Mouse (Mus musculus) forebrain, embryonic 15.5 days (tissue): ENCODE measurements around the gene Creld1. TPM values are rescaled to one million over a fixed set of nuclear protein-coding genes. Genes with fewer than 3 reads are reported as not detected.

Experiments
- ATAC-seq: fragments of 200-750 bp; cut with Nextera tagmentation; replicated peaks from 2 replicates; pipeline ENCODE4 v1.8.0; 2017; ENCODE audit warnings: mild to moderate bottlenecking, moderate TSS enrichment, moderate library complexity
- H3K27ac ChIP-seq: fragments of 300-500 bp; sonication (generic); replicated peaks from 2 replicates; pipeline ENCODE4 v1.5.1; 2015; ENCODE audit warnings: mild to moderate bottlenecking, inconsistent platforms
- H3K27me3 ChIP-seq: fragments of 300-500 bp; sonication (generic); 2 replicates; pipeline ENCODE4 v1.6.1; 2015; ENCODE audit warnings: inconsistent platforms
- H3K36me3 ChIP-seq: fragments of 300-500 bp; sonication (generic); 2 replicates; pipeline ENCODE4 v1.6.1; 2015; ENCODE audit warnings: mild to moderate bottlenecking, inconsistent platforms
- H3K4me1 ChIP-seq: fragments of 300-500 bp; sonication (generic); 2 replicates; pipeline ENCODE4 v1.6.1; 2015; ENCODE audit warnings: inconsistent platforms
- H3K4me2 ChIP-seq: fragments of 300-500 bp; sonication (generic); replicated peaks from 2 replicates; pipeline ENCODE4 v1.6.1; 2015; ENCODE audit warnings: mild to moderate bottlenecking, inconsistent platforms
- H3K4me3 ChIP-seq: fragments of 300-500 bp; sonication (generic); 2 replicates; pipeline ENCODE4 v1.5.1; 2015; ENCODE audit warnings: mild to moderate bottlenecking, inconsistent platforms
- H3K9ac ChIP-seq: fragments of 300-500 bp; sonication (generic); replicated peaks from 2 replicates; pipeline ENCODE4 v1.6.1; 2015; ENCODE audit warnings: mild to moderate bottlenecking, inconsistent platforms
- H3K9me3 ChIP-seq: fragments of 300-500 bp; sonication (generic); 2 replicates; pipeline ENCODE4 v1.6.1; 2016; ENCODE audit warnings: inconsistent platforms
- WGBS: fragments of 180-500 bp; shearing (Covaris S2); methylation state at CpG from one replicate; pipeline ENCODE4 v1.1.7; 2015; ENCODE audit warnings: mixed read lengths; 5-methylcytosine and 5-hydroxymethylcytosine counted together
- polyA plus RNA-seq: library from polyadenylated mRNA; unstranded; fragments of >200 nt; fragmentation: Nextera tagmentation; extraction: Ambion mirVana; gene quantifications from 2 replicates; pipeline ENCODE4 v1.2.1, GENCODE M21; 2015

The Creld1 gene
- polyA plus RNA-seq, 1 experiment from 2014 or later: 63.8 TPM

GRCm38 (mm10) chr6:113472061-113472460 is 11.0 kb upstream of the Creld1 start:
- no peak overlapping the region for H3K9ac ChIP-seq
- no peak overlapping the region for H3K27ac ChIP-seq
- no peak for ATAC-seq
- 72% methylated on average over 10 of the region's 10 CpGs for WGBS
- H3K36me3 ChIP-seq: no peaks in the 10 kb centered on the region
- peaks cover 8% of the 10 kb centered on the region for H3K4me1 ChIP-seq
- peaks cover 17% of the 10 kb centered on the region; the same call in 1 of the 2 replicates for H3K27me3 ChIP-seq
- H3K9me3 ChIP-seq: no peaks in the 10 kb centered on the region
- no peak overlapping the region for H3K4me3 ChIP-seq
- no peak overlapping the region for H3K4me2 ChIP-seq

- Histone ChIP-seq H3K27me3 (peaks cover 17% of the 10 kb centered on the region; the same call in 1 of the 2 replicates), H3K36me3 (no peaks in the 10 kb centered on the region), H3K27ac (no peak overlapping the region), H3K4me2 (no peak overlapping the region), H3K4me1 (peaks cover 8% of the 10 kb centered on the region), H3K4me3 (no peak overlapping the region), H3K9ac (no peak overlapping the region), H3K9me3 (no peaks in the 10 kb centered on the region)
- WGBS: 70% methylated on average over 2 of the region's 2 CpGs
- ATAC-seq: no peak
Observed at GRCm38 (mm10) chr6:113473246-113473645, 9.9 kb upstream of the Creld1 start.

GRCm38 (mm10) chr6:113473715-113474114 is 9.4 kb upstream of the Creld1 start:
- Histone ChIP-seq H3K4me1 (peaks cover 8% of the 10 kb centered on the region), H3K27ac (no peak overlapping the region), H3K9ac (no peak overlapping the region), H3K9me3 (no peaks in the 10 kb centered on the region), H3K36me3 (no peaks in the 10 kb centered on the region), H3K4me3 (no peak overlapping the region), H3K4me2 (no peak overlapping the region), H3K27me3 (peaks cover 15% of the 10 kb centered on the region; the same call in 1 of the 2 replicates)
- 88% methylated on average over 6 of the region's 6 CpGs for WGBS
- no peak for ATAC-seq

GRCm38 (mm10) chr6:113477353-113477752 is 5.7 kb upstream of the Creld1 start:
- no peak for ATAC-seq
- H3K4me2 ChIP-seq: no peak overlapping the region
- no peak overlapping the region for H3K4me3 ChIP-seq
- H3K27me3 ChIP-seq: 0 out of 2 replicates have a peak, but pooled peaks cover 4% of the 10 kb centered on the region
- WGBS: 64% methylated on average over 7 of the region's 7 CpGs
- no peak overlapping the region for H3K27ac ChIP-seq
- H3K4me1 ChIP-seq: peaks cover 3% of the 10 kb centered on the region
- H3K9ac ChIP-seq: no peak overlapping the region
- H3K9me3 ChIP-seq: no peaks in the 10 kb centered on the region
- no peaks in the 10 kb centered on the region for H3K36me3 ChIP-seq

GRCm38 (mm10) chr6:113478906-113479305 is 4.2 kb upstream of the Creld1 start:
- WGBS: 85% methylated on average over 10 of the region's 10 CpGs
- Histone ChIP-seq H3K27me3 (0 out of 2 replicates have a peak, but pooled peaks cover 4% of the 10 kb centered on the region), H3K4me2 (no peak overlapping the region), H3K27ac (no peak overlapping the region), H3K9me3 (no peaks in the 10 kb centered on the region), H3K9ac (no peak overlapping the region), H3K4me1 (peaks cover 12% of the 10 kb centered on the region), H3K4me3 (no peak overlapping the region), H3K36me3 (no peaks in the 10 kb centered on the region)
- no peak for ATAC-seq

GRCm38 (mm10) chr6:113480555-113481373 is 2.3 kb upstream of the Creld1 start:
- H3K36me3 ChIP-seq: no peaks in the 10 kb centered on the region
- peaks cover 30% of the 10 kb centered on the region for H3K4me1 ChIP-seq
- 66% methylated on average over 18 of the region's 18 CpGs for WGBS
- no peak overlapping the region for H3K4me2 ChIP-seq
- no peak for ATAC-seq
- H3K9ac ChIP-seq: no peak overlapping the region
- H3K27ac ChIP-seq: no peak overlapping the region
- no peaks in the 10 kb centered on the region for H3K9me3 ChIP-seq
- 0 out of 2 replicates have a peak, but pooled peaks cover 4% of the 10 kb centered on the region for H3K27me3 ChIP-seq
- no peak overlapping the region for H3K4me3 ChIP-seq

GRCm38 (mm10) chr6:113482477-113483099 is 509 bp upstream of the Creld1 start:
- Histone ChIP-seq H3K4me2 (peak overlapping the region; percentile 91), H3K27ac (peak overlapping the region; percentile 81), H3K4me1 (peaks cover 32% of the 10 kb centered on the region), H3K4me3 (peak overlapping the region; percentile 70), H3K9me3 (no peaks in the 10 kb centered on the region), H3K9ac (peak overlapping the region; percentile 77), H3K36me3 (no peaks in the 10 kb centered on the region), H3K27me3 (0 out of 2 replicates have a peak, but pooled peaks cover 4% of the 10 kb centered on the region)
- peak; percentile 64 for ATAC-seq
- under 1% methylated on average over 65 of the region's 65 CpGs for WGBS

- 0 out of 2 replicates have a peak, but pooled peaks cover 4% of the 10 kb centered on the region for H3K27me3 ChIP-seq
- peak overlapping the region; percentile 77 for H3K9ac ChIP-seq
- H3K4me3 ChIP-seq: peak overlapping the region; percentile 70
- peak; percentile 70 for ATAC-seq
- H3K36me3 ChIP-seq: 0 out of 2 replicates have a peak, but pooled peaks cover 8% of the 10 kb centered on the region
- 6% methylated on average over 10 of the region's 10 CpGs for WGBS
- peak overlapping the region; percentile 91 for H3K4me2 ChIP-seq
- H3K27ac ChIP-seq: peak overlapping the region; percentile 81
- H3K4me1 ChIP-seq: peaks cover 32% of the 10 kb centered on the region
- no peaks in the 10 kb centered on the region for H3K9me3 ChIP-seq
Observed at GRCm38 (mm10) chr6:113483729-113484128, 632 bp downstream of the Creld1 start.

GRCm38 (mm10) chr6:113487125-113487576 is 4.1 kb downstream of the Creld1 start:
- H3K9me3 ChIP-seq: no peaks in the 10 kb centered on the region
- WGBS: 52% methylated on average over 7 of the region's 7 CpGs
- H3K27ac ChIP-seq: no peak overlapping the region
- no peak overlapping the region for H3K4me3 ChIP-seq
- no peak for ATAC-seq
- H3K9ac ChIP-seq: no peak overlapping the region
- H3K4me2 ChIP-seq: no peak overlapping the region
- no peaks in the 10 kb centered on the region for H3K27me3 ChIP-seq
- H3K36me3 ChIP-seq: peaks cover 30% of the 10 kb centered on the region
- H3K4me1 ChIP-seq: peaks cover 32% of the 10 kb centered on the region

GRCm38 (mm10) chr6:113489410-113489809 is 6.3 kb downstream of the Creld1 start:
- Histone ChIP-seq H3K36me3 (peaks cover 32% of the 10 kb centered on the region), H3K4me1 (peaks cover 18% of the 10 kb centered on the region), H3K4me3 (no peak overlapping the region), H3K9me3 (no peaks in the 10 kb centered on the region), H3K4me2 (no peak overlapping the region), H3K27me3 (no peaks in the 10 kb centered on the region), H3K9ac (no peak overlapping the region), H3K27ac (no peak overlapping the region)
- WGBS: 93% methylated on average over 14 of the region's 14 CpGs
- no peak for ATAC-seq

GRCm38 (mm10) chr6:113492101-113492864 is 9.2 kb downstream of the Creld1 start:
- no peak overlapping the region for H3K4me2 ChIP-seq
- H3K4me3 ChIP-seq: no peak overlapping the region
- H3K27me3 ChIP-seq: no peaks in the 10 kb centered on the region
- no peak overlapping the region for H3K9ac ChIP-seq
- H3K36me3 ChIP-seq: peaks cover 32% of the 10 kb centered on the region
- H3K9me3 ChIP-seq: no peaks in the 10 kb centered on the region
- H3K4me1 ChIP-seq: peaks cover 15% of the 10 kb centered on the region
- 76% methylated on average over 24 of the region's 24 CpGs for WGBS
- ATAC-seq: no peak
- no peak overlapping the region for H3K27ac ChIP-seq
